Mouse (Mus musculus) gastrocnemius, postnatal 14 days (tissue): ENCODE results near the gene Olfr90. TPM values are rescaled to one million over a fixed set of nuclear protein-coding genes. Genes with fewer than 3 reads are reported as not detected.
"Not testable (repeated sequence)": the region's sequence is repeated elsewhere in the genome, so short reads cannot be mapped to it uniquely, and the experiment has no call there.

ENCODE experiments used
- DNase-seq: peaks from one replicate; pipeline ENCODE4 v3.0.0; 2021; ENCODE audit warnings: mixed read lengths
- intact Hi-C: fragments of 180-260 bp; cut with DNase I; formaldehyde crosslinking; loops from one replicate; pipeline ENCODE4 v1.15.1; 2025; ENCODE audit warnings: low total_unique reads
- long read RNA-seq, 2 experiments: library from polyadenylated mRNA; stranded (forward); transcript quantifications; one replicate each; pipeline ENCODE4 v2.0.0; 2021
- total RNA-seq, 2 experiments: library from RNA; stranded (reverse); gene quantifications; 2 replicates each; pipeline ENCODE4 v1.2.3; 2021

Gene Olfr90
- not detected for total RNA-seq
- long read RNA-seq, experiment 1, result 0 reads
- long read RNA-seq, experiment 2, result 0 reads

DNA sequence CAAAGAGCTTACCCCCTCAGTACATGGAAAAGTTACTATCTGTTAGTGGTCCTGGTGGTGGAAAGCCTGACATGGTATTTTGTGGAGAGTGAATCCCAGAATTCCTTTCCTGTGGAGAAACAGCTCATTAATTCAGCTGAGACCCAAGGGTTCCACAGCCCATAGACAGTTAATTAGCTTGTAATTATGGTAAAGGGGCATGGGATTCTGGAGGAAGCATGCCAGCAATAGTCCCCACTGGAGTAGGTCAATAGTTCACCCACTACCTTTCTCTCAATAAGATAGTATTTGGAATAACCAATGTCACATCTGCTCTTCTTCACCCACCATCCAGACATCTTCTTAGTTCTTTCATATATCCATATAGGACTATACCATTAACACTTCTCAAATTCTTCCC lies at the start of gene Olfr90:
Gene Olfr90 (minus strand): TSS at position 101 of the 400 bp plus-strand sequence.
- intact Hi-C loops, result loop anchor here (5.0 kb wide), 1 partner anchor 114 kb away; the partner anchor contains the start of gene Olfr94
- DNase-seq, result no peak

DNA sequence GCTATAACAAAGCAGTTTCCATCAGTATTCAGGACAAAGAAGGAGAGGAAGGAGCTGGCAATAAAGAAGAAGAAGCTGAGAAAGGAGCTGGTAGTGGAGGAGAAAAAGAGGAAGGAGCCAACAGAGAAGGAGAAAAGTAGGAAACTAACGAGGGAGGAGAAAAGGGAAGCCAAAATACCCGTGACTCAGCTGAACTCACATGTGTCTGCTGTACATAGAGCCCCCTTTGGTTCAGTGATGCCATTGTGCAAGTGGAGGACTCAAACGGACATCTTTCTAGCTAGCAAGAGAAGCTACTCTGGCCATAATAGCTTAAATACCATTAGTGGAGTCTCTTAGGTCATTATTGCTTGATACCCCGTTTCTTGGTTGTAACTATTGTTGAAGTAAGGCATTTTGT lies 43.1 kb upstream of the Olfr90 start:
- intact Hi-C loops, DNase-seq: not testable (repeated sequence)

DNA sequence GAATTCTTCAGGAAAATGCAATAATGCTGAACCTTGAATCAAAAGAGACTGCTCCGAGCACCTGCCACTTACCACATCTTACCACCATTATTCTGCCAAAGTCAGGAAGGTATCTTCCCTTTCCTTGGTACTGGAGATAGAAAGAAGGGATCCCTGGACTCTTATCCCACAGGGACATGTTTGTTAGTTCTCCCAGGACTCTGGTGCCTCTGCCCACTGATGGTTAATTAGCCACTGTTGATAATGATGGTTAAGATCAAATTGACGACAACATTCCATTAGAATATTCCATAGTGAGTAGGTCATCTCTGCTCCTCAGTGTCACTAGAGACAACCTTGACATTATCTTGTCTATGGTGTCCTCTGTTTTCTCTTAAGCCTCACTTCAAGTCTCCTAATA lies 31.7 kb upstream of the Olfr90 start, which contains the start of gene Olfr92:
Gene Olfr92 (minus strand): TSS at position 101 of the 400 bp plus-strand sequence.
- intact Hi-C loops, result no loop called here
- DNase-seq, result no peak

DNA sequence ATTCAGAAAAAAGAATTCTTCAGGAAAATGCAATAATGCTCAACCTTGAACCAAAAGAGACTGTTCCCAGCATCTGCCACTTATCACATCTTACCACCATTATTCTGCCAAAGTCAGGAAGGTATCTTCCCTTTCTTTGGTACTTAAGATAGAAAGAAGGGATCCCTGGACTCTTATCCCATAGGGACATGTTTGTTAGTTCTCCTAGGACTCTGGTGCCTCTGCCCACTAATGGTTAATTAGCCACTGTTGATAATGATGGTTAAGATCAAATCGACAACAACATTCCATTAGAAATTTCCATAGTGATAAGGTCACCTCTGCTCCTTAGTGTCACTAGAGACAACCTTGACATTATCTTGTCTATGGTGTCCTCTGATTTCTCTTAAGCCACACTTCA lies 9.9 kb upstream of the Olfr90 start, which contains the start of gene Olfr91:
Gene Olfr91 (minus strand): TSS at position 101 of the 400 bp plus-strand sequence.
- intact Hi-C loops, result no loop called here
- no peak for DNase-seq

DNA sequence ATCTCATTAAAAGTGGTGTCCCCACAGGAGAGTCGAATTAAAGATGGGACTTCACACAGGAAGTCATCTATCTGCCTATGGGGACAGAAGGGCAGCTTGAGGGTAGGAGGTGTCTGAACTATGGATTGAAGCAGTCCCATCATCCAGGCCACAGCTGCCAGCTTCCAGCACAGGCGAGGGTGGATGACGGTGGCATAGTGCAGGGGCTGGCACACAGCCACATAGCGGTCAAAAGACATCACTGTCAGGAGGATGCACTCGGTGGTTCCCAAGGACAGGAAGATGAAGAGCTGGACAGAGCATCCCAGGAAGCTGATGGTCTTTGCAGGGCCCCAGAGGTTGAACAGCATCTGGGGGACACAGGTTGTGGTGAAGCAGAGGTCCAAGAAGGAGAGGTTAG lies 5.0 kb upstream of the Olfr90 start:
- DNase-seq, result no peak
- intact Hi-C loops, result no loop called here

DNA sequence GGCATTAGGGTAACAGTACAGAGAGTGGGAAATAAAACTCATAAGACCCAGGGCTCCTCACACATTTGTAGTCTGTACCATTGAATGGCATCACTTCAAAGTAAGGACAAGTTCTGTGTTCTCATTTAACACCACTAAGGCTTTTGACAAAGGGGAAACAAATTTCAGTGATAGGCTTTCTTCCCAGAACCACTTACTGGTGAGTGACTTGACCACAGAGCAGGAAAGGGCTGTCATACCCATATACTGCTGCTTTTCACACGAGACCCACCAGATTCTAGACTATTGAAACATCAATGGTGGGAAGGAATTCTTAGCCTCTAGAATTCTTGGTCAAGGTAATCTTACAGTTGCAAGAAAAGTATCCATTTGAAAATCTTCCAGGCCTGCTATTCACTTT lies 3.9 kb upstream of the Olfr90 start:
- intact Hi-C loops, result no loop called here
- DNase-seq, result no peak

DNA sequence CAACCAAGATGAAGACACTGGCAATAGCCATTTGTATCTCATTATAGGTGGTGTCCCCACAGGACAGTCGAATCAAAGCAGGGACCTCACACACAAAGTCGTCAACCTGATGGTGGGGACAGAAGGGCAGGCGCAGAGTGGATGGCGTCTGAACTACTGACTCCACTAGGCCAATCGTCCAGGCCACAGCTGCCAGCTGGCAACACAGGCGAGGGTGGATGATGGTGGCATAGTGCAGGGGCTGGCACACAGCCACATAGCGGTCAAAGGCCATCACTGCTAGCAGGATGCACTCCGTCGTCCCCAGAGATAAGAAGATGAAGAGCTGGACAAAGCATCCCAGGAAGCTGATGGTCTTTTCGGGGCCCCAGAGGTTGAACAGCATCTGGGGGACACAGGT lies 2.8 kb downstream of the Olfr90 start:
- no peak for DNase-seq
- intact Hi-C loops, result loop anchor here (5.0 kb wide), 1 partner anchor 117 kb away; the partner anchor contains the start of gene Olfr94

DNA sequence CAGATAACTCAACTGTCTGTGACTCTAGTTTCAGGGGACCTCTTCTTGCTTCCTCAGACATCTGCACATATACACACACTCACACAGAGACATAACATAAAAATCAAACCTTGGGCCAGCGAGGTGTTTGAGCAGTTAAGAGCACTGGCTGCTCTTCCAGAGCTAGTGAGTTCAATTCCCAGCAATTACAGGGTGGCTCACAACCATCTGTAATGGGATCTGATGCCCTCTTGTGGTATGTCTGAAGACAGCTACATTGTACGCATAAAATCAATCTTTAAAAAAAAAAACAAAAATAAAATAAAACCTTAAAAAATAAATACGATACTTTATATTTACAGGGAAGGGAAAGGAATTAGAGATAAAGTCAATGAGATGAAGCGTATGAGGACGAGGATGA lies 3.7 kb downstream of the Olfr90 start:
- no peak for DNase-seq
- intact Hi-C loops, result loop anchor here (5.0 kb wide), 1 partner anchor 118 kb away; the partner anchor contains the start of gene Olfr94

DNA sequence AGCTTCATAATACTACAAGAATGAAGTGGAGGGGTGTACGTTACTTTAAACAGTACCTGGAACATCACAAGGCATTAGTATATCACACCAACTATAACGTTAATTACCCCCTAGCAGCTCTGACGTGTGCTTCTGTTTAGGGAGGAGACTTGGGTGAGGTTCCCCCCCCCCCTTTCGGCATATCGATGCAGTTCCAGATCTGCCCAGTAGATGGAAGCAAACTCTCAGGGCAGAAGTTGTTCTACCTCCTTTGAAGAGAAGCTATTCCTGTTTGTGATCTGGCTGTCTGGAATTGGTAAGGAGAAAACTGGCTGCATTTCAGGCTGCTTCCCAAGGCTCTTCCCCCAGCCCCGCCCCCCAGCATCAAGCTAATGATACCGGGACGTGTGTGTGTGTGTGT lies 5.0 kb downstream of the Olfr90 start:
- intact Hi-C loops, result no loop called here
- DNase-seq, result peak; percentile 49

DNA sequence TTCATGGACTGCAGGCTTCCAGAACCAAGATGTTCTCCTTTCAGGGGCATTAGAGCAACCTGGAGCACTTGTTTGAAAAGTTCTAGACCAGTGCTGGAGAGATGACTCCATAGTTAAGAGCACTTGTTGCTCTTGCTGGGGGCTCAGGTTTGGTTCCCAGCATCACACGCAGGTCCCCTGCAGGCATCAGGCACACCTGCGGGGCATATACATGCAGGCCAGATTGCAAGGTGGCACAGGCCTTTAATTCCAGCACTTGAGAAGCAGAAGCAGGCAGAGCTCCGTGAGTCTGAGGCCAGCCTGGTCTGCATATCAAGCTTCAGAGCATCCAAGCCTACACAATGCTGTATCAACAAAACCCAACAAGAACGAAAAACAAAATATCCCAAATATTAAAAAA lies 6.6 kb downstream of the Olfr90 start:
- intact Hi-C loops, result no loop called here

DNA sequence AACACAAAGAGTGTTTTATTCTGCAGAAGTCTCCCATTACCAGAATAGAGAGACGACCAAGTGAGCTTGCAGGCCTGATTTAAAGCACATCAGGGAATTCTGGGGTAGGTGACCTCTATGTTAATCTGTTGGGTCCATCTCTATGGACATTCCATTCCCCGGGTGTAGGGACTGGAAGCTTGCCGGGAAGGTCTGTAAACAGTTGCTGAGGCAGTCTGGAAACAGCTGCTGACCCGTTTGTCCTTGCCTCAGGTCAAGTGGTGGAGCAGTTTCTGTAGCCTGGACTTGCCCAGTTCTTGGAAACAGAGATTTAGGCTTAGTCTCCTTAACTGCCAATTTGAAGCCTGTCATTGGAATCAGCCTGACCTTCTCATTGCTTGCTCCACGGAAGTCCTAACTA lies 8.2 kb downstream of the Olfr90 start:
- intact Hi-C loops, result no loop called here
- DNase-seq, result peak; percentile 50

More for the DNA sequence above, 6.6 kb downstream of the Olfr90 start:
- no peak for DNase-seq

DNA sequence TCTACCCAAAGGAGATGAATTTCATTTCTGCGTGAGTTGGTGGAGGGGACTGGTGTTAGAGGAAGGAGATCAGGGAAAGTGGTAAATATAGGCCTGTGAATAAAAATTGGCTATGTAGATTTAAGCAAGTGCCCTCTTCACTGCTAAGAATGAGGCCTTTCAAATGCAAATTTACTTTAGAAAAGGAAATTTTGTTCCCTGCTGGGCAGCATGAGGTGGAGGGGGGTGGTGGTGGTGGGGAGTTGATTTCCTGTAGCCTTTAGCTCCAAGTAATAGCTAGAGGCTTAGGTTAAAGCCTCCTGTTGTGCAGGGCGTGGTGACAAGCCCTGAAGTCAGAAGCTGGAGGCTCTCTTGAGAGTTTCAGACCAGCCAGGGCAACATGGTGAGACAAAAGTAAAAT lies 9.3 kb downstream of the Olfr90 start:
- no peak for DNase-seq
- intact Hi-C loops, result no loop called here

DNA sequence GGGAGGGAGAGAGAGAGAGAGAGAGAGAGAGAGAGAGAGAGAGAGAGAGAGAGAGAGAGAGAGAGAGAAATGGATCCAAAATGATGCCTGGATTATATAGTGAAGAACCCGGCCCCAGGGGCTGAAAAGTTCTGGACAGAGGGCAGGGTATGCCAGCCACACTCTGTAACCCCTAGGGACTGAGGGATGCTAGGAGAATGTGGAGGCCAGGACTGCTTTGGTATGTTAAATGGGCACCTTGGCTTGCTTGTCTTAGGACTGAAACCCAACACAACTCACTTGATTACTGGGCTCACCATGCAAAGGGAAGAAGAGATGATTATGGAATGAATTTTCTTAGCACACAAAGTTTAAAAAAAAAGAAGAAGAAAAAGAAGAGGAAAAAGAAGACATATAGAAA lies 10.1 kb downstream of the Olfr90 start:
- intact Hi-C loops, result no loop called here
- DNase-seq, result no peak

DNA sequence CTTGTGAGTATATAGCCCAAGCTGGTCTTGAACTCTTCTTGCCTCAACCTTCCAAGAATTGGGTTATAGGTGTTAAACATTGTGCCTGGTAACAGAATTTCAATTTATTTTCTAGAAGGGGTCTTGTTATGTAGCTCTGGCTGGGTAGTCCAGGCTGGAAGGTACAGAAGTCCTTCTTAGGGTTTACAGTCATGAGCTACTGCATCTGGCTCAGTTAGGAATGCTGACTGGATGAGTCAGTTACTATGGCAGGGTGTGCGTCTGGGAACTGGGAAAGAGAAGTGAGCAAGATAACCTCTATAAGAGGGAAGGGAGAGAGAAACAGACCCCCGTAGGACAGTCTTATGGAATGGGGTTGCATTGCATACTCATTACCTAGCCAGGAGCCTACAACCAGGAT lies 12.5 kb downstream of the Olfr90 start:
- DNase-seq, result no peak
- intact Hi-C loops, result no loop called here

DNA sequence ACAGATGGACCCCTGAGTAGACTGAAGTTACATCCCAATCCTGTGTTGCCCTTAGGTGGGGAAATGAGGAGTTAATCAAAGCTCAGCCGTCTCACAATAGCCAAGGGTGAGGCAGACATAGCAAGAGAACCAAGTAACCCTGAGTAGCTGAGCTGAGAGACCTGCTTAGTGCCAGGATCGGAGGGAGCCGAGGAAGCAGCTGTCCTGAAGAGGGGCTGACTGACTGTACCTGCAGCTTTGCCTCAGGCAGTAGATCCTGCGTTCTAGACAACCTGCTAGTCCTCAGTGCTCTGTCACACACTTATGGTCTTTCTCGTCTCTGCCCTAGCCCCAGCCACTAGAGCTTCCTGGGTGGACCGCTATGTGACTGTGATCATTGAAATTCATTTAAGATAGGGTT lies 13.1 kb downstream of the Olfr90 start:
- intact Hi-C loops, result no loop called here
- no peak for DNase-seq

DNA sequence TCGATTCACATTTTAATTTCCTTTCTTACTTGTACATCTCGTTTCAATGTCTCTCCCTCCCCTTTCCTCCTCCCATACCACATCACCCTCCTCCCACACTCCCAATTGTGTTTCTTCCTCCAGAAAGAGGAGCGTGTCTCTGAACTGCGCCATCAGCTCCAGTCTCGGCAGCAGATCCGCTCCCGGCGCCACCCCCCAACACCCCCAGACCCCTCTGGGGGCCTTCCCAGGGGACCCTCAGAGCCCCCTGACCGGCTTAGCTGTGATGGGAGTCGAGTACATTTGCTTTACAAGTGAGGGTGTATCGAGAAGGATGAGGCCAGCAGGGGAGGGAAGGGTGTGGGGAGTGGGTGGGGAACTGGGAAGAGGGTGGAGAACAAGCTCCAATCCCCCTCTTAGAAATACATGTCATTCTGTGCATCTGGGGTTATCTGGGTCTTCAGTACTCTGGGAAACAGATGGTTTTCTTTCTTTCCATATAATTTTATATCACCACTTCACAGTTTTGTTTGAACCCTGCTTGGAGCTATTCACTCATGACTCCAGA lies 15.5 kb downstream of the Olfr90 start:
- intact Hi-C loops, result no loop called here
- no peak for DNase-seq

DNA sequence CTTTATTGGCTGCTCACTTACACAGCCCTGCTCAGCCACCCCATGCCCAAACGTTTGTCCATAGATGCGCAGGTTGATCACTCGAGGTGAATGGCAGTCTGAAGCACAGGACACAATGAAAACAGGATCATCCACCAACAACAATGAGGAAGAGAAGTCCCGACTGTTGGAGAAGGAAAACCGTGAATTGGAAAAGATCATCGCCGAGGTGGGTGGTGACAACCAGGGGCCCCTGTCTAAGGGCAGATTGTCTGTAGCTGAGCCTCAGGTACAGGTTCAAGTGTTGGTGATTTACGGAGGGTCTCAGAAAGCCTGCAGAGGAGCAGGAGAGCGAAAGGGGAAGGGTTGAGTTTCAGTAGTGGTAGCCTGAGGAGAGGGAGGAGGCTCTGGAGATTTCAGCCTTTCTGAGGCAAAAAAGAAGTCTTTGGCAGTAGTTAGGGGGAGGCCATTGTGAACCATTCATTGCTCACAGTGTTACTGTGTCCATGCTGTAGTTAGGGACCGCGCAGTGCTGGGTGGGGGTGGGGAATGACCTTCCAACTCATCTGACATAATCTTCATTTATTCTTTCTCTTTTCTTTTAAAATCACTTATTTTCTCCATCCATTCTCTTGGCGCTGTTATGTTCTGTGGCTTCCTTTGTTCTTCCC lies 16.1 kb downstream of the Olfr90 start:
- intact Hi-C loops, result no loop called here
- DNase-seq, result no peak

DNA sequence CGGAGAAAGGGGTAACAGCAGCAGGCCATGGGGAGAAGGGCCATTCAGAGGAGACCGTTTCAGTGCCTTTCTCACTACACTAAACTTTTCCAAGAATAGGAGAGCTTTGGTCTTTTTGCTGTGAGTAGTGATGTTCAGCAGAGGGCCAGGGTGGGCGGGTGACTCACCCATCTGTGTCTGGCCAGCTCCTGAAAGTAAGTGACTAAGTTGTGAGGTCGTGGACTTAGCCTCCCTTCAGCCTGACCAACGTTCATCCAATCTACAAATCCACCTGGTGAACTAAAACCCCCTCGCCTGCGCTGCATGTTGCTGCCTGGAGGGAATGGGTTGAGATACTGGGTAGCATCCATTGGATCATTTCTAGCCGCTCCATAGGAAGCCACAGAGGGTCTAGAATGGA lies 18.2 kb downstream of the Olfr90 start:
- intact Hi-C loops, result no loop called here
- DNase-seq, result no peak

DNA sequence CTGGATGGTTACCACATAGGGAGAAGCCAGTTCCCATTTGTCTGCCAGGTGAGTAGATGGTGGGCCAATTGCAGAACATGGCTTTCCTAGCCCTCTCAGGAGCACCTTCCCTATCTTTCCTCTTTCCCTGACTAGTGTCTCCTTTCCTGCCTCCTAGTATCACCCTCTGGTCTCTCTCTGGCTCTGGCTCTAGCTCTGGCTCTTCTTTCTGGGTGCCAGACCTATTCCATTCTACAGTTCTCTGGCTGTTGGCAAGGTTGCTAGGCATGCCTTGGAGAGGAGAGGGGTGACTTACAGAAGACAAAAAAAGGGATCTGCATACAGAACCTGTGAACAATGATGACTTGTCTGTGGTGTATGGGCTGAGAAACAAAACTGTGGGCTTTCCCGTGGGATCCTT lies 20.4 kb downstream of the Olfr90 start:
- no peak for DNase-seq
- intact Hi-C loops, result no loop called here

DNA sequence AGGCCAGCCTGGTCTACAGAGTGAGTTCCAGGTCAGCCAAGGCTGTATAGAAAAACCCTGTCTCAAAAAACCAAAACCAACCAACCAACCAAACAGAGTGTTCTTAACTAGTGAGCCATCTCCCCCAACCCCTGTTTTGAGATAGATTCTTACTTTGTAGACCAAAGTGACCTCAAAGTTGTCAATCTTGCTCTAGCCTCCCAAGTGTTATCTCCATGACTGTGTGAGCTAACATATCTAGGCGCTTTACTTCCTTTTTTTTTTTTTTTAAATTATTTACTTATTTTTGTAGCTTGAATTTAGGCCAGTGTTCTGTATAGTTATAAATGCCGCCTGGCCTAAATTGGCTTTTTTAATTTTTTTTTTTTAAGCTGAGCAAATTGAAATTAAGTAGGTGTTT lies 22.3 kb downstream of the Olfr90 start:
- intact Hi-C loops, result no loop called here
- DNase-seq, result no peak
